ENCODE assay signal across 8 mouse cellular contexts in the genomic region with DNA sequence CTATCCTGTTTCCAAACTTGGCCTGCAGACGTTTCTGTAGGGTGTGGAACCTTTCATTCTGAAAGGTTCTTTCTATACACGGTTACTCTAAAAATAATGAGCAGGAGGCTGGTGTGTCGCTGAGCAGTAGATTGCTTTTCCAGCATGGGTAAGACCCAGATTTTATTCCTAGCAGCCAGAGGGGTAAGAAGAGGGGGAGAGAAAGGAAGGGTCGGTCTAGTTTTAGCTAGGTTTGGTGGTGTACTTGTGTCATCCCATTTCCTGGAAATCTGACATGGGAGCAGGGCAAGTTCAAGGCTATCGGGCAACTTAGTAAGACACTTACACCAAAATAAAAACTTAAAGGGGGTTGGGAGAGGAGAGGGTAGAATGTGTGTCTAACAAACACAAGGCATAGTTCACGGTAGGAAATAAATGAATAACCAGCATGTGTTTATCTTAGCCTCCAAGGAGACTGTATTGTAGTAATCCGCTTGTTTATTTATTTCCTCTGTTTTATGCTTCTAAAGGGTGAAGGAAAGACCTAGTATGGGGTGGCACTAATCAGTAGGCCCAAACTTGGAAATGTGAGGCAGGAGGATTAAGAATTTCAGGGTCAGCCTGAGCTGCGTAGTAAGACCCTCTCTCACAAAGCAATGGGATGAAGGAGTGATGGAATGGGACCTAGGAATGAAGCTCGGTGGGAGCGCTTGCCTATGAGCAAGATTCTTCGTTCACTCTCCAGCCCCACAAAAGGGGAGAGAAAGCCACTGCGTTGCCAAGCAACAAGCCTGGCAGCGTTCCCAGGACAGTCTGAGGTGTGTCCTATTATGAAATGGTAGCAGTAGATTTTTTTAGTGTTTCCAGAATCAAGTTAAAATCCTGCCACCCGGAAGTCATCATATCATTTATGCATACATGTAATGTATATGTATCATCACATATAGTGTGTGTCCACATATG. TPM values are rescaled to one million over a fixed set of nuclear protein-coding genes. Genes with fewer than 3 reads are reported as not detected.
DNase-seq lines count a peak whose midpoint lies in the region; ATAC-seq lines count a peak whose summit lies in the region.

No protein-coding gene starts in this region.

- H3K4me3 ChIP-seq in hindbrain, embryonic 16.5 days (ENCODE audit: low read length), result no peak overlapping the region
- H3K4me3 ChIP-seq in hindbrain, embryonic 11.5 days (ENCODE audit: low read depth, low read length), result no peak overlapping the region
- no peak overlapping the region for H3K4me3 ChIP-seq in lung, embryonic 16.5 days (ENCODE audit: low read length)
- no peak overlapping the region for H3K4me3 ChIP-seq in stomach, embryonic 16.5 days (replicated peaks; ENCODE audit: low read length)

- H3K4me2 ChIP-seq in hindbrain, embryonic 16.5 days (ENCODE audit: low read length), result no peak overlapping the region
- H3K4me2 ChIP-seq in hindbrain, embryonic 11.5 days (replicated peaks; ENCODE audit: low read depth, low read length), result no peak overlapping the region
- no peak overlapping the region for H3K4me2 ChIP-seq in lung, embryonic 16.5 days (ENCODE audit: low read depth, low read length)
- no peak overlapping the region for H3K4me2 ChIP-seq in stomach, embryonic 16.5 days (ENCODE audit: low read depth, low read length)

- H3K36me3 ChIP-seq in hindbrain, embryonic 16.5 days (ENCODE audit: control insufficient read depth, insufficient read depth, low read length), result no peaks in the 10 kb centered on the region
- no peaks in the 10 kb centered on the region for H3K36me3 ChIP-seq in hindbrain, embryonic 11.5 days (ENCODE audit: control insufficient read depth, insufficient read depth, low read length)
- no peaks in the 10 kb centered on the region for H3K36me3 ChIP-seq in lung, embryonic 16.5 days (ENCODE audit: control insufficient read depth, insufficient read depth, low read length)
- no peaks in the 10 kb centered on the region for H3K36me3 ChIP-seq in stomach, embryonic 16.5 days (ENCODE audit: control insufficient read depth, insufficient read depth, low read length)

- 59% methylated on average over 14 of the region's 14 CpGs for WGBS in hindbrain, embryonic 16.5 days
- 82% methylated on average over 14 of the region's 14 CpGs for WGBS in hindbrain, embryonic 11.5 days
- 45% methylated on average over 14 of the region's 14 CpGs for WGBS in lung, embryonic 16.5 days
- WGBS in stomach, embryonic 16.5 days, result 46% methylated on average over 14 of the region's 14 CpGs

- H3K4me1 ChIP-seq in hindbrain, embryonic 16.5 days (ENCODE audit: control insufficient read depth, insufficient read depth, low read depth, low read length), result no peaks in the 10 kb centered on the region; the same call in 1 of the 2 replicates
- no peaks in the 10 kb centered on the region for H3K4me1 ChIP-seq in hindbrain, embryonic 11.5 days (replicated peaks; ENCODE audit: control insufficient read depth, insufficient read depth, low read length)
- H3K4me1 ChIP-seq in lung, embryonic 16.5 days (replicated peaks; ENCODE audit: control insufficient read depth, insufficient read depth, low read length), result peaks cover 5% of the 10 kb centered on the region; the same call in 1 of the 2 replicates
- H3K4me1 ChIP-seq in stomach, embryonic 16.5 days (ENCODE audit: control insufficient read depth, insufficient read depth, low read length), result peaks cover 12% of the 10 kb centered on the region

- H3K27ac ChIP-seq in hindbrain, embryonic 16.5 days (ENCODE audit: low read depth, low read length), result no peak overlapping the region
- no peak overlapping the region for H3K27ac ChIP-seq in hindbrain, embryonic 11.5 days (ENCODE audit: low read depth, low read length)
- no peak overlapping the region for H3K27ac ChIP-seq in lung, embryonic 16.5 days (ENCODE audit: low read length)
- H3K27ac ChIP-seq in stomach, embryonic 16.5 days (ENCODE audit: low read length), result no peak overlapping the region; the same call in 1 of the 2 replicates

- 0 out of 2 replicates have a peak, but pooled peaks have one; percentile 34 for ATAC-seq in hindbrain, embryonic 16.5 days
- ATAC-seq in hindbrain, embryonic 11.5 days (ENCODE audit: low FRiP score), result no peak
- ATAC-seq in lung, embryonic 16.5 days (ENCODE audit: low read depth), result peak; percentile 65
- peak; percentile 14; the same call in 1 of the 2 replicates for ATAC-seq in stomach, embryonic 16.5 days (ENCODE audit: insufficient read depth, low FRiP score)

- no peaks in the 10 kb centered on the region for H3K9me3 ChIP-seq in hindbrain, embryonic 16.5 days (ENCODE audit: control insufficient read depth, low read length)
- no peaks in the 10 kb centered on the region for H3K9me3 ChIP-seq in hindbrain, embryonic 11.5 days (ENCODE audit: control insufficient read depth, low read length)
- no peaks in the 10 kb centered on the region for H3K9me3 ChIP-seq in lung, embryonic 16.5 days (ENCODE audit: control insufficient read depth, low read length)
- no peaks in the 10 kb centered on the region for H3K9me3 ChIP-seq in stomach, embryonic 16.5 days (replicated peaks; ENCODE audit: control insufficient read depth, low read length)

- no peaks in the 10 kb centered on the region for H3K27me3 ChIP-seq in hindbrain, embryonic 16.5 days (replicated peaks; ENCODE audit: control insufficient read depth, insufficient read depth, low read length)
- no peaks in the 10 kb centered on the region for H3K27me3 ChIP-seq in hindbrain, embryonic 11.5 days (ENCODE audit: control insufficient read depth, insufficient read depth, low read length)
- no peaks in the 10 kb centered on the region for H3K27me3 ChIP-seq in lung, embryonic 16.5 days (ENCODE audit: control insufficient read depth, insufficient read depth, low read depth, low read length)
- no peaks in the 10 kb centered on the region for H3K27me3 ChIP-seq in stomach, embryonic 16.5 days (ENCODE audit: control insufficient read depth, insufficient read depth, low read length)

- no peak for DNase-seq in hindbrain, embryonic 11.5 days (ENCODE audit: low spot score)
- peak; percentile 57 to 70 for DNase-seq in adrenal gland, postnatal 4 days (ENCODE audit: low spot score in 2 of 2)
- peak; percentile 55 for DNase-seq in gastrocnemius, postnatal 10 days
- DNase-seq in kidney, postnatal 25 days, result peak; percentile 92 to 96
- DNase-seq in spleen, postnatal 4 days (ENCODE audit: low spot score in 2 of 2), result no peak

- no peak overlapping the region for H3K9ac ChIP-seq in hindbrain, embryonic 16.5 days (ENCODE audit: low read depth, low read length)
- H3K9ac ChIP-seq in hindbrain, embryonic 11.5 days (ENCODE audit: low read depth, low read length), result no peak overlapping the region
- no peak overlapping the region for H3K9ac ChIP-seq in lung, embryonic 16.5 days (ENCODE audit: low read length)
- no peak overlapping the region for H3K9ac ChIP-seq in stomach, embryonic 16.5 days (ENCODE audit: low read length)

RNA-seq across cellular contexts. Expression of a gene that starts 6.8 kb away (rescaled TPM):
- 18.6 and 25.1 TPM in 2 replicates for polyA plus RNA-seq in hindbrain, embryonic 16.5 days (2015; fragmentation: Nextera tagmentation; extraction: Ambion mirVana)
- 3.0 and 4.6 TPM in 2 replicates for polyA plus RNA-seq in hindbrain, embryonic 11.5 days (2014; fragmentation: Nextera tagmentation; extraction: Ambion mirVana)
- 100 to 1,000 TPM; 103 to 113 TPM for total RNA-seq in adrenal gland, postnatal 4 days (2021)
- 10 to 100 TPM; 10.7 to 13.6 TPM for total RNA-seq in gastrocnemius, postnatal 10 days (2021)
- polyA plus RNA-seq in lung, embryonic 16.5 days (2015; fragmentation: Nextera tagmentation; extraction: Ambion mirVana), result 9.6 and 10.1 TPM in 2 replicates
- polyA plus RNA-seq in stomach, embryonic 16.5 days (2015; fragmentation: Nextera tagmentation; extraction: Ambion mirVana), result 7.5 and 8.6 TPM in 2 replicates

RNA-seq across cellular contexts. Expression of a gene that starts 35.9 kb away (rescaled TPM):
- polyA plus RNA-seq in hindbrain, embryonic 16.5 days (2015; fragmentation: Nextera tagmentation; extraction: Ambion mirVana), result 10.5 and 12.1 TPM in 2 replicates
- polyA plus RNA-seq in hindbrain, embryonic 11.5 days (2014; fragmentation: Nextera tagmentation; extraction: Ambion mirVana), result 76.7 and 90.3 TPM in 2 replicates
- total RNA-seq in adrenal gland, postnatal 4 days (2021), result 10 to 100 TPM; 20.6 to 26.5 TPM
- total RNA-seq in gastrocnemius, postnatal 10 days (2021), result 1 to 10 TPM; 6.1 to 9.3 TPM
- 67.2 and 71.4 TPM in 2 replicates for polyA plus RNA-seq in lung, embryonic 16.5 days (2015; fragmentation: Nextera tagmentation; extraction: Ambion mirVana)
- polyA plus RNA-seq in stomach, embryonic 16.5 days (2015; fragmentation: Nextera tagmentation; extraction: Ambion mirVana), result 45.7 and 47.3 TPM in 2 replicates

Comparison
In these comparisons a context has a peak if more than half of its experiments do, and no peak if none do; other contexts are left out.
1. DNase-seq: peak in adrenal gland, postnatal 4 days (2 of 2), gastrocnemius, postnatal 10 days (single experiment) and kidney, postnatal 25 days (2 of 2); none in hindbrain, embryonic 11.5 days (single experiment) and spleen, postnatal 4 days (0 of 2).